Mouse (Mus musculus) right cerebral cortex, postnatal 36 days (tissue): ENCODE measurements around the gene Tekt3.

Experiments
- DNase-seq, 2 experiments: peaks; one replicate each; pipeline ENCODE4 v3.0.0; 2022; ENCODE audit warnings: low spot score in 2 of 2, mixed read lengths in 1 of 2

The Tekt3 gene

DNA sequence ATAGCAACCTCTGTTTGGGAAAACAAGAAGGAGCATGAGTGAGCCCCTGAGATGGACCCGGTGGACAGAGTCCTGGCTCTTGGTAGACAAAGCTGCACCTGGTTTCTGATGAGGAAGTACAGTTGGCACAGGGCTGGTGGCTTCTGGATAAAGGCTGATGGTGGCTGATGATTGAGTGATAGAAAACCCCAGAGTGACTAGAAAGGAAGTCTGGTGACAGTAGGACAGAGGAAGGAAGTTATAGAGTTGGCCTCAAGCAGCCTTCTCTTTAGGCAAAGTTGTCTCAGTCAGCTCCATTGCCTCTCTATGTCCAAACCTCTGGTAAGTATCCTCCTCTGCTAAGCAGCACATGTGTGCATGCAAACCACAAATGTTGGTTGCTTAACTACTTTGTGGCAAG is 1.5 kb upstream of the Tekt3 start:
- DNase-seq = no peak

DNA sequence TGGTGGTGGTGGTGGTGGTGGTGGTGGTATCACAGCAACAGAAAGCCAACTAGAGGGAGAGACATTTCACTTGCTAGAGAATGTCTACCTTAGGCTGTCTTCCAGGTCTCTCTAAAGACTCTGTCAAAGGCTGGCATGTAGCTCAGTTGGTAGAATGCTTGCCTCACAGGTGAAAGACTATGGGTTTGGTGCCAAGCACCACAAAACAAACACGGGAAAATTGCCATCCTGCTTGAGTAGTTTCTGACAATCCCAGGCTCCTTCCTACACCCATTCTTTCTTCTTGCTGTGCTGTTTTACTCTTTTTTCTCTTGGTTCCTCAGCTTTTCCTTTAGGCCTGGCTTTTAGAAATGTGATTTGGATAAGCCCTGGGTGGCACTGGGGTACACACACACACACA is 5.1 kb downstream of the Tekt3 start:
- no peak for DNase-seq

DNA sequence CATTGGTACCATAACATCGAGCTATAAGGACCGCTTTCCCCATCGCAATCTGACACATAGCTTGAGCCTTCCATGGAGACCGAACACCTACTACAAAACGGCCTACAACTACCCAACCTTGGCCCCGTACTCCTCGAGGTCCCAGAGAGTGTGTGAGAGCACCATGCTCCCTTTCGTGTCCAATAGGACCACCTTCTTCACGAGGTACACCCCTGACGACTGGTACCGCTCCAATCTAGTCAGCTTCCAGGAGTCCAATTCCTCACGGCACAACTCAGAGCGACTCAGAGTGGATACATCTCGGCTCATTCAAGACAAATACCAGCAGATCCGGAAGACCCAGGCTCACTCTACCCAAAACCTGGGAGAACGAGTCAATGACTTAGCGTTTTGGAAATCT is 8.6 kb downstream of the Tekt3 start:
- no peak for DNase-seq

DNA sequence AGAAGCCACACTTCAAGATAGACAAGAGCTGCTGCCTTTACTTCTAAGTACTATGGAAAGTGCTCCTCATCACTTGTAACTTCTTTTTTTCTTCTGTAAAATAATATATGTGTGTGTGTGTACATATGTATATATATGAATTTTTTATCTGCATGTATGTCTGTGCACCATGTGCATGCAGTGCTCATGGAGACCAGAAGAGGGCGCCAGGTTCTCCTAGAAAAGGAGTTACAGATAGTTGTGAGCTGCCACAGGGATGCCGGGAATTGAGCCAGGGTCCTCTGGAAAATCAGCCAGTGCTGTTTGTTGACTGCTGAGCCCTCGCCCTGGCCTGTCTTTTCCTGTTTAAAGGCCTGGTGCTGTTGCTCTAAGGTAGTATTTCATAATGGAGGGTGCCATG is 23.1 kb downstream of the Tekt3 start:
- no peak for DNase-seq

DNA sequence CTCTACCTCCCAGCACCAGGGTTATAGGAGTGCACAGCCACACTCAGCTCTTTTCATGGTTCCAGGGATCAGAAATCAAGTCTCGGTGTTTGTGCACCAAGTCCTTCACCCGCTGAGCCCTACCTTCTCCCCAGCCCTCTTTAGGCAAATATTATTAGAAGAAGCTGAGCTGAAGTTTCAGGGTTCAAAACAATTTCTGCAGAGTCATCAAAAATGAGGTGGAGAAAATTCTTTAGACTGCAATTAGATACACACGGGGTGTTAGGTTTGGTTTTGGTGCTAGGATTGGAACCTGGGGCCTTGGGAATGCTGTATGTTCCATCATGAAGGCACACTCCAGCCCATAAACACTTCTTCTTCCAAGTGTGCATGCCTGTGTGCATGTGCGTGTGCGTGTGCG is 27.2 kb downstream of the Tekt3 start:
- no peak for DNase-seq

DNA sequence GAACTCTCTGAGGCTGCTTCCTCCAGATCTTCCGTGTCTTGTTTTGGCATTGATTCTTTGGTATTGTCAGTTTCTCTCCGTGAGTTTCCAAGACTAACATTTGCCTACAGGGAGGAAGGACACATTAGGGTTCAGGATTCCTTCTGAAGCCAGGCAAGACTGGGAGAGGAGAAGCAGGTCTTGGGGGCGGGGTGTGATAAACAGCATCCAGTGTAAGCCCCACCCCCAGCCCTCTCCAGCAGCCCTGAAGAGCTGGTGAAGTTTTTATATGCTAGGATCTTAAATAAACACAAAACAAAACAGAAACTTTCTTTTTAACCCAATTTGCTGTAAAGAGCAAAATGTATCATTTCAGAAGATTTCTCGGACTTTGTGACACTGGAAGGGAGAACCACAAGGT is 28.8 kb downstream of the Tekt3 start:
- no peak for DNase-seq

DNA sequence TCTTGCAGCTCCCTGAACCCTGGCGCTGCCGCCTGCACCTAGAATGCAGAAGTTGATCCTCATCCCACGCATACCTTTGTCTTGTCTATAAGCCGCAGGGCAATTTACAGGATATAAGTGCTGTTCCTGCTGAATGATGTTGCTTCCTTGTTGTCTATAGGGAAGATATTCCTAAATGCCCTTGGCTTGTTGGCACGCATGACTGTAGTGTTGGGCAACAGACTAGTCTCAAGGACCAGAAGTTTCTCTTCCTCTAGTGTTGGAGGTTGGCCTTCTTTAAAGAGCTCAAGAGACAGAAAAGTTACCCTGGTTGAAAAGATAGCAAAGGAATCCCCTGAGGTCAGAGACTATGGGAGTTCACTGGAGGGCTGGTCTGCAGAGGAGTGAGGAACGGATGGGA is 29.5 kb downstream of the Tekt3 start:
- no peak for DNase-seq

DNA sequence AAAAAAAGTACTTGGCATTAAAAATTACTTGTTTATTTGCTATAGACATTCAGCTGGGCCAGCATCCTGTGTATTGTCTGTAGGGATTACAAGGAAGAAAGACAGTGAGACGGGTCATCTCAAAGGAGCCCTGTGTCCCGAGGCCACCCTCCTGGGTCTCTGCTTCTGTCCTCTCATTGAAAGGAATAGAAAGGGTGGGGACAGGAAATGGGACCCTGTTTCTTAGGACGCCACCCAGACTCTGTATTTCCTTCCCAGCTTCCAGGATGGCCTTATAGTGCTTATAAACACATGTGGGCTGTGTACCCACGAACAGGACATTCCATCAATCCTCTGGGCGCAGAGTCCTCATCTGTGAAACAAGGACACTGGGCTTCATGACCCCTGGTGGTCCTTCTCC is 30.8 kb downstream of the Tekt3 start:
- no peak for DNase-seq

DNA sequence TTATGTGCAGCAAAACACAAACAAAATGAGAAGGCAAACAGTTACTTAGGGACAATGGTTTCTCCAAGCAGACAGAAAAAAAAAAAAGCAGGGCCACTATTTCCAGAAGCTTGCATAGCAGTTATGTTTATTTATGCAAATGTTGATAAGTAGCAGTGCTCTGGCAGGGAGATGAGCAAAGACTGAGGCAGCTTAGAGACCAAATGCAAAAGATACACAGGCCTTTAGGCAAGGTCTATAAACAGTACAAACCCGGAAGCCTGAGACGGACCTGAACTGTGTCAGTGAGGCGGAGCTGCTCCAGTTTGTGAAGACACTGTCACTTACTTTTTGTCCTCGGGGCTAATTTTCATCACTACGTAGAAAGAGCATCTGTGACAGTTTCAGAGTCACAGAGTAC is 32.1 kb downstream of the Tekt3 start:
- no peak for DNase-seq

DNA sequence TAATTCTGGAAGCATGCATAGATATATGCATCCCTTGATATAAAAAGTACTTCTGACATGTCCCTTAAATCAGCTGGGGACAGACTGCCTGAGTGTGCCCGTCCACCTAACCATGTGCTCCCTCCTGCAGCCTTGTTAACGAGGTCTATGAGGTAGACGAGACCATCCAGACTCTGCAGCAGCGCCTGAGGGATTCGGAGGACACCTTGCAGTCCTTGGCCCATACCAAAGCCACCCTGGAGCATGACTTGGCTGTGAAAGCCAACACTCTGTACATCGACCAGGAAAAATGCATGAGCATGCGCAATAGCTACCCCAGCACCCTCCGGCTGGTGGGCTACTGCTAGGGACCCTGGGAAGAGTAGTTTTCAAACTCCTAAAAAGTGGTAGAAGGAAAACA is 33.0 kb downstream of the Tekt3 start:
- no peak for DNase-seq

DNA sequence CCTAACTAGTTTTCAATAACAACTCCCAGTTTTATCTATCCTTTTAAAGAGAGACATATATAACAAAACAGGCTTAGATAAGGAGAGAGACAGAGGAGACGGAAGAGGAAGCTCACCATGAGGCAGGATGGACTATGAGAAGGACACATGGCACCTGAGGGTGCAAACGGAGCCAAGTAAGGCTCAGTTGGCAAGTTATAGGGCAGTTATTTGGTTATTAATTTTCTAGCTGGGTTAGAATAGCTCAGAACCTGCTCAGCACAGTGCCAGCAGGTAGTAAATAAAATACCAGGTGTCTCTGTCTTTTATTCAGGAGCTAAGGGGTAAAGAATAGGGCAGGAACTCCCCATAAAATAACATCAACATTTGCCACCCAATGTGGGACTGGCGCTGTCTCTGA is 36.6 kb downstream of the Tekt3 start:
- no peak for DNase-seq

DNA sequence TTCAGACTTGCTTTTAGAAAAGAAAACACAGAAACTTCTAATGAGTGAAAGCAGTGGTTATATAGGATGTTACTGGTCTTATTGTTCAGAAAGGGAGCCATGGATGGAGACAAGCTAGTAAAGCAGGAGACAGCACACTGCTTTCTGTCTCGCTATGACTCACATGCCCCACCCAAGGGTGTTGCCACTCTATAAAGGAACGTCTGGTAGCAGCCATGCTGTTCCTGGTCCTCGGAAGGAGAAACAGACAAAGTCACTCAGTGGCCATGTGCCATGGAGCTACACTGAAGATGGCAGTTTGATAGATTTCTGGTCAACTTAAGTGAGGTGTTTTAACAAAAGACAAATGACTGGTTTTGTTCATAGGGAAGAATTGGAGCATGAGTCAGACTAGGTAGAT is 37.9 kb downstream of the Tekt3 start:
- DNase-seq = no peak

DNA sequence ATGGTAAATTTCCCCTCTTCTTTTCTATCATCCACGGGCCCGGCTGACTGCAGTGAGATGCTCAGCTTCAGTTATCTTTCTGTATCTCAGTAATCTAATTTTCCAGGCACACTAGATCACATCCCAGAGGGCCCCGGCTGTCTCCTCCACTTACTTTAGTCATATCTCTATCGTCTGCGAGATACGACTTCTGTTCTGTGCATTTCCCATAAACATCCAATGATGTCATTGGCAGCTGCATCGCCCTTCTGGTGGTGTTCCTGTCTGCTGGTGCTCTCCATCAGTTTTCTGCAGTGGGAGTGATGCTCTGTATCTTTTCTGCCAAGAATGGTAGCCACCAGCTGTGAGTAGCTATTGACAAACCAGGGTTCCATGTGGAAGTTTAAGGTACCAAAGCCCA is 41.8 kb downstream of the Tekt3 start:
- peak; percentile 8 to 13 for DNase-seq

DNA sequence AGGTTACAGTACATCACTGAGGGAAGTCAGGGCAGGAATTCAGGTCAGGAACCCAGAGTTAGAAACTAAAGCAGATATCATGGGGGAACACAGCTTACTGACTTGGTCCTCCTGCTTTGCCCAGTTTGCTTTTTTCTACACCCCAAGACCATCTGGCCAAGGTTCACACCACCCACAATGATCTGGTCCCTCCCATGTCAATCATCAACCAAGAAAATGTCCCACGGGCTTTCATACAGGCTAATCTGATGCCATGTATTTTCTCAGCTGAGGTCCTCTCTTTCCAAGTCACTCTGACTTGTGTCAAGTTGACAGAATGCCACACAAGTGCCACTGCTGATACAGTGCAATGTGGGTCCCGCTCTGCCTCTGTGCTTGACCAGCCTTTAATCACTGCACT is 42.6 kb downstream of the Tekt3 start:
- DNase-seq = no peak

DNA sequence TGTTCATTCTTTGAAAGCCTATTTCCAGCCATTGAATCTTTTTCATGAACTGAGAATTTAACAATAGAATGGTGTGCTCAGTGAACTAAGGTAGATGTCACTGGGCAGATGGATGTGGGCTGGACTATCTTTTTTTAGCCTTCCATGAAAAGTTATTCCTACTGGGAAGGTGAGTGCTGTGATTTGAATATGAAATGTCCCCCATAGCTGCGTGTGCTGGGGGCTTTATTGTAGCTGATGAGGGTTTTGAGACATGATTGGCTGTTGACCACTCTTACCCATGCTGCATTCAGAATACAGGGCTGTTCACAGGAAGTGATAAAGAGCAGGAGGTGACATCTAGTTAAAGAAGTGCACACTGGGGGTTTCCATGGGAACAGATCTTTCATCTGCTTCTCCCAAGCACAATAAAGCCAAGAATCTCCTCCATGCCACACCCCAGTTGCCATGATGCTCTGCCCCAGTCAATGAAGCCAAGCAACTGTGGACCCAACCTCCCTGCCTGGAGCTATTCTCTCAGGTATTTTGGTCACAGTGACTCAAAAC is 47.8 kb downstream of the Tekt3 start:
- no peak for DNase-seq

DNA sequence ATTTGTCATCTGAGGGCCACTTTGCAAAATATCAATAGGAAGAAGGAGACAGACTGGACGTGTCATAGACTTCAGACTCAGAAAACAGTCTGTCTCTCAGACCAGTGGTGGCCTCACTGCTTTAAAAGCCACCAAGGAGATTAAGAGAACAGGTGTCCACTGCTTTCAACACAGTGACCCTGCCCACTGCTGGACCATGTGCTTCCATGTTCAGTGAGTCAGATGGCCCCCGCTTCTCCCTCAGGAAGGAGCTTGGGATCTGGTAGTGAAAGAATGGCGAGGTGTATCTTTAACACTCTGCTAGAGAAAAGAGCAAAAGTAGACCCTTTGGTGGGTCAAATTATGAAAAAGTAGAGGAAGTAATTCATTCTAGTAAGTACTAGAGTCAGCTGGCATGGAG is 48.9 kb downstream of the Tekt3 start:
- no peak for DNase-seq

DNA sequence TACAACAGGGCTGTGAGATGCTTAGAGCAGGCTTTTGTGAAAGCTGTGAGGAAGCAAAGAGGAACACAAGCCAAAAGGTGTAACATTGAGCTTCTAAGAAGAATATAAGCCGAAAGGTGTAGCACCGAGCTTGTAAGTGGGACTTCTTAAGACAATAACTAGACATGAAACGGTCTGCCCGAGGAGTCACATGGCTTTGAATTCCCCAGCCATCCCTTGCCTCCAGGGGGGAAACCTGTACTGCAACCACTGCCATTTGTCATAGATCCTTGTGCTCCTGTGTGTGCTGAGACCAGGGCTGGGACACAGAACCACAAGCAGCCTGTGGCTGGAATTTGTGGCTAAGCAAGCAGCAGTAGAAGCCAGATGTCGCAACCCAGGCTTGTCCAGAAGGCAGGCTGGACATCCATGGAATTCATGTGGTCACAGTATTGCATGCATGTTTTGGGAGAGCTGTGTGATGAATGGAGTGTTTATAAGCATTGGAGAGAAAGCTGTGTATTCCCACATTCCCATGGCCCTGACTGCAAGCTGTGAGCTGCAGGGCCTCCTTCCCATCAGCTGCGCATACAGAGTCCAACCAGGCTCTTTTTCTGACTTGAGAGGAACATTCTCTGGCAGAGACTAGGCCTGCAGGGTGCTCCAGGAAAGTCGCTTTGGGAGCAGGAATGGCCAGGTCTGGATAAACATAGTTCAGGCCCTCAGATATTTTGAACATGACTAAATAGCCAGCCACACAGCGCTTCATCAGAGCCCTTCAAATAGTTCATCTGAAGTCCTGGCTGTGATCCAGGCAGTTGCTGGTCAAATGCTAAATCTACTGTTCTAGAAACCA is 53.6 kb downstream of the Tekt3 start:
- no peak for DNase-seq

DNA sequence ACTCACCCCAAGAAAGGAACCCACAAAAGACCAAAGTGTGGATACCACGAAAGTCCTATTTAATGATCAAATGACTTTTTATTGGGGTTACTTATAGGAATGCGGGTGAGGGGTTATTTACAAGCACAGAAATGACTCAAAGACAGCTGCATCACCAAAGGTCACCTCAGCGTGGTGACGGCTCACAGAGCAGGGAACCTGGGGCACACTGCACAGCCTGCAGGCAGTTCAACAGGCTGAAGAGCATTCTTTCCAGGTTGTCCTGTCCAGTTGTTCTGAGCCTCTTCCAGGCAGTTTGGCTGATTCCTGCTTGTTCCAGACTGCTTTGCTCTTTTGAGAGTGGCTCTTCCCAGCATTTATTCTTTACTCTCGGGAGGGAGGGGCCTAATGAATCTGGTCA is 55.2 kb downstream of the Tekt3 start:
- no peak for DNase-seq

DNA sequence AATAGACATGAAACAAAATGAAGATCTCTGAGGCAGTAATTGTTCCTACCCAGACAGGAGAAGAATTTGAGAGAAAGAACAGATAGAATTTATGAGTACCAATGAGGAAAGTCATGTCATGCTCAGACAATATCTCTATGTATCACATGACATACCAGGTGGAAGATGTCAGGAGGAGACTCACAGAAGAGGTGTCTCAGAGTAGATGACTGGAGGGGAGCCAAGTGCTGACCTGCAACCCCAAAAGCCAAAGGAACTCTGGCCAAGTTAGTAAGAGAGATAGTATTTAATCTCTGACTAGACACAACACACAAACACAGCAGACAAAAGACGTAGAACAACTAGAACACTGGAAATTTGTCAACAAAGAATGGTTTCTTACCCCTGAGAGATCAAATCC is 55.8 kb downstream of the Tekt3 start:
- no peak for DNase-seq

DNA sequence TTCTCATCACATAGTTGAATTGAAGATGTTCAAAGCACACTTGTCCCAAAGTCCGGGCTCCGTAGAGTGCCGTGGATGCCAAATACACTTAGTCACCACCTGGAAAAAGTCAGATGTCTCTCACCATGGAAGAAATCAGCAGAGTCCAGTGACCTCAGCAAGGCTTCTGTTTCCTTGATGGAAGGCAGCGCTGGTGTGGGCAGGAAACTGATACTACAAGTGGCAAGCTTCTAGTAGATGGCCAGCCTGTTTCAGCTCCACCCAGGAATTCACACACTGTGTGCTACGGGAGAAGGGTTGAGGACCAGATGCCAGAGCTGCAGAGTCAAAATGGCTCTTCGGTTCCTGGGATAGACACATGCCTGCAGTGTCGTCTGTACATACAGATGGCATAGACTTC is 58.3 kb downstream of the Tekt3 start:
- DNase-seq = no peak

DNA sequence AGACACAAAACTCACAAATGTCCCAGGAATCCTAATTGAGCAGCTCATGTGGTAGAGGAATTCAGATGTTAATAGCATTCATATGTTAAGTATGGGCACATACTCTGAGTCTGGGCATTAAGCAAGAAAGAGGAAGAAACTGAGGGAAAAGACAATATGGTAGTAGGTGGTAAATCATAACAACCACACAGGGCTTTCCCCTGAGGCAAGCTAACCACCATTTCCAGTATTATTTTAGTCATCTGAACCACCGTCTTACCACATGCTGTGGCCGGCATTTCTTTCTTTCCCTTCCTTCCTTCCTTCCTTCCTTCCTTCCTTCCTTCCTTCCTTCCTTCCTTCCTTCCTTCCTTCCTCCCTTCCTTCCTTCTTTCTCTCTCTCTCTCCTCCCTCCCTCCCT is 60.8 kb downstream of the Tekt3 start:
- no peak for DNase-seq

DNA sequence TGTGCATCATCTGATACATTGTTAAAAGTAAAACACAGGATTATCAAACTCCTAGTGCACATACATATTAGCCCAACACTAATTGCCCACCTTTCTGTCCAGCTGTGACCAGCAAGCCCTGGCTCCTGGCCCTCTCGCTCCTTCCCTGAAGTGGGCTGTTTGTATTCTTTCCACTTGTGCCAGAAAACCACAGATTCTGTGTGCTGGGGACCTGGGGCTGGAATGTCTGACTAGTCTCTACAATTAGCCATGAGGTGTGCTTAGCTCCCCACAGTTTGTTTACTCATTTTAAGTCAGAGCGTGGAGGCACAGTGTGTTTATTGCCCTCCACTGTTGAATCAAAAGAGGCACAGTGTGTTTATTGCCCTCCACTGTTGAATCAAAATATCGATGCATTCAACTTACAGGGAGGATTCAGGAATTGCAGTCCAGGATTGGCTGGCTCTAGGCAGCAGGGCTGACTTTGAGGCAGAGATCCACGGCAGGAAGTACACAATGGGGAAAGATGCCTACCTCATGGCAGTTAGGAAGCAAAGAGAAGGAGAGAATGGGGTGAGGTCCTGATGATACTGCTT is 61.4 kb downstream of the Tekt3 start:
- no peak for DNase-seq

DNA sequence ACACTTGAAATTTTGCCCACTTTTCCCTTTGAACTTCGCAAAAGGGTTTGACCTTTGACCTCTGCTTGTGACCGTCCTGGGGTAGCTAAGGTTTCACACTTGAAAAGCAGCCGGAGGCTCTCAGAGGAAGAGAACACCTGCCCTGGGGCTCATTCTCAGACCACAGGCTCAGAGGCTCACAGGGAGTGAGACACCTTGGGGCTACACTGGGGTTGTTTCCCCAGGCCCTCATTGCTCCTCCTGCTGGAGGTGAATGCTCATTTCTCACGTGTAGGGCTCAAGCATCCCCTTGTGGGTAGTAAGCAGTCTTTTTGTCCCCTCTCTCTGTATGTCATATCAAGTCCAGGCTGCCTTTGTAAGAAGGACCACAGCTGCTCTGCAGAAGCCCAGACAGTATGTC is 62.9 kb downstream of the Tekt3 start:
- DNase-seq = no peak
